Mouse (Mus musculus): ENCODE measurements around the gene Gm49630.
"Not testable (repeated sequence)": the region's sequence is repeated elsewhere in the genome, so short reads cannot be mapped to it uniquely, and the experiment has no call there.

- not testable (repeated sequence) for TF ChIP-seq GATA1, TAL1 (IDR thresholded peaks at IDR 0.05; ENCODE audit: low read length)
Observed at GRCm38 (mm10) chr17:7386016-7386415, 14.2 kb upstream of the Gm49630 start.
